Mouse (Mus musculus) heart, postnatal 0 days (tissue): Measurements from ENCODE around the gene Cdc27. TPM values are rescaled to one million over a fixed set of nuclear protein-coding genes. Genes with fewer than 3 reads are reported as not detected.

Source experiments
- ATAC-seq: fragments of 200-750 bp; cut with Nextera tagmentation; 2 replicates; pipeline ENCODE4 v1.8.0; 2017; ENCODE audit warnings: low read depth, moderate number of reproducible peaks, moderate library complexity; ENCODE audit not compliant: insufficient read depth
- DNase-seq: peaks from one replicate; pipeline ENCODE4 v3.0.0-alpha.2; 2016; ENCODE audit warnings: low spot score
- H3K27ac ChIP-seq: fragments of 300-500 bp; sonication (generic); 2 replicates; pipeline ENCODE4 v1.5.1; 2014; ENCODE audit warnings: low read depth, mild to moderate bottlenecking
- H3K27me3 ChIP-seq: fragments of 300-500 bp; sonication (generic); 2 replicates; pipeline ENCODE4 v1.6.1; 2014; ENCODE audit warnings: low read length, mixed read lengths; ENCODE audit not compliant: control insufficient read depth, insufficient read depth
- H3K36me3 ChIP-seq: fragments of 300-500 bp; sonication (generic); replicated peaks from 2 replicates; pipeline ENCODE4 v1.6.1; 2014; ENCODE audit warnings: low read length, mixed read lengths; ENCODE audit not compliant: control insufficient read depth, insufficient read depth
- H3K4me1 ChIP-seq: fragments of 300-500 bp; sonication (generic); 2 replicates; pipeline ENCODE4 v1.6.1; 2014; ENCODE audit warnings: antibody characterized with exemption; ENCODE audit not compliant: control insufficient read depth, insufficient read depth
- H3K4me2 ChIP-seq: fragments of 300-500 bp; sonication (generic); 2 replicates; pipeline ENCODE4 v1.6.1; 2014; ENCODE audit warnings: low read depth, mild to moderate bottlenecking, low read length, moderate library complexity
- H3K4me3 ChIP-seq: fragments of 300-500 bp; sonication (generic); 2 replicates; pipeline ENCODE4 v1.5.1; 2014; ENCODE audit warnings: low read depth, low read length
- H3K9ac ChIP-seq: fragments of 300-500 bp; sonication (generic); replicated peaks from 2 replicates; pipeline ENCODE4 v1.6.1; 2014; ENCODE audit warnings: low read depth, low read length, mixed read lengths
- H3K9me3 ChIP-seq: fragments of 300-500 bp; sonication (generic); replicated peaks from 2 replicates; pipeline ENCODE4 v1.6.1; 2016; ENCODE audit warnings: low read length; ENCODE audit not compliant: control insufficient read depth
- CTCF ChIP-seq: IDR thresholded peaks from 2 replicates; pipeline ENCODE4 v1.5.1; 2016; ENCODE audit warnings: antibody characterized with exemption, control low read depth, low read depth
- EP300 ChIP-seq: IDR thresholded peaks from 2 replicates; pipeline ENCODE4 v1.6.1; 2016; ENCODE audit warnings: antibody characterized with exemption, low read depth
- WGBS: fragments of 180-500 bp; shearing (Covaris S2); extraction: QIAGEN DNeasy Blood & Tissue Kit; methylation state at CpG from one replicate; pipeline ENCODE4 v1.1.7; 2014; 5-methylcytosine and 5-hydroxymethylcytosine counted together
- polyA plus RNA-seq: library from polyadenylated mRNA; unstranded; fragments of >200 nt; fragmentation: Nextera tagmentation; extraction: Ambion mirVana; gene quantifications from 2 replicates; pipeline ENCODE4 v1.2.1, GENCODE M21; 2015
- total RNA-seq: library from RNA; depleted of rRNA; stranded (reverse); fragments of >200 nt; gene quantifications from 2 replicates; pipeline ENCODE4 v1.2.3, GENCODE M21; 2014; ENCODE audit warnings: low replicate concordance; rRNA removed

Cdc27 gene
- total and polyA plus RNA-seq, 2 experiments from 2014 or later = 16.6 to 20.5 TPM

DNA sequence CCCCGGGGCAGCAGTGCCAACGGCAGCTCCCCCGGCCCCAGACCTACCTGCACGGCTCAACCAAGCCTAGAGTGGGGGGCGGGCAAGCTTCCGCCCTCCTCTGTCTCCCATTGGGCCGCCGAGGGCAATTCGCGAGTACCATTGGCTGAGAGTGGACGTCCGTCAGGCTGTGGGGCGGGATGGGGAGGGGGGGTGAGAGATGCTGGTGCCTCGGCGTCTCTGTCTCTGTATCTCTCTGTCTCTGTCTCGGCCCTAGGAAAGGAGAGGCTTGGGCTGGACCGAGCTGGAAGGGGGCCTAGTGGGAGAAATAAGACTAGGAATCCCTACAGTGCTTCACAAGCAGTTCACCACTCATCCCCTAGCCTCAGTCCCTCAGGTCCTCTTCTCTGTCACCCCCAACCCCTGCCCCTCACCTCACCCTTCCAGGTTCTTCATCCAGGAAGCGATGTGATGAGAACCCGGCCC, 81.0 kb downstream of the Cdc27 start:
- no peaks in the 10 kb centered on the region for H3K9me3 ChIP-seq
- peak overlapping the region; percentile 97 for H3K4me3 ChIP-seq
- DNase-seq = peak; percentile 89
- TF ChIP-seq CTCF = no peak
- no peak for TF ChIP-seq EP300
- H3K36me3 ChIP-seq = no peaks in the 10 kb centered on the region
- H3K4me2 ChIP-seq = peak overlapping the region; percentile 83
- WGBS = 2% methylated on average over 18 of the region's 19 CpGs
- ATAC-seq = peak; percentile 100
- H3K4me1 ChIP-seq = peaks cover 3% of the 10 kb centered on the region; the same call in 1 of the 2 replicates
- H3K9ac ChIP-seq = peak overlapping the region; percentile 92
- H3K27ac ChIP-seq = 0 out of 2 replicates have a peak overlapping the region, but pooled peaks have one; percentile 44
- H3K27me3 ChIP-seq = no peaks in the 10 kb centered on the region

DNA sequence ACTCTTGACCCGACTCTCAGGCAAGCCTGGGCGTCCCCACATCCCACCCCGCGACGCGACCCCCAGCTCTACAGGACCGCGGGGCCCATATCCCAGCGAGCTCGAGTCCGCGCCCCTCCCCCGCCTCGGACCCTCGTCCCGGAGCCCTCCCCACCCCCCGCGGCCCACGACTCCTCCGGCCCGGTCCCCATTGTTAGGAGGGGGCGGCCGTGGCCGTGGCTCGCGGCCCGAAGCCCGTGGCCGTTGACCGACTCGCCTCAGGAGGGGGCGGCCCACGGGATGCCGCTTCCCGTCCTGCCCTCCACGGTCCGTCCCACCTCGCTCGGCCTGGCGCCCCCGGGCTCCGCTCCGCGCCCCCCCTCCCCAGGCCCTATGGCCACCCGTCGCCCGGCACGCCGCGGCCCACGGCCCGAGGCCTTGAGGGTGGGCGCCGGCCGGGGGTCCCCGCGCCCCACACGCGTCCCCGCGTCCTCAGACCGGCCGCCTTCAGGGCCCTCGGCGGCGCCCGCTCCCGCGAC, 81.6 kb downstream of the Cdc27 start, which contains the start of gene Kansl1:
TSS of gene Kansl1 (minus strand) at position 111 of the 518 bp plus-strand sequence.
- Histone ChIP-seq H3K36me3 (no peaks in the 10 kb centered on the region), H3K9ac (peak within 1 kb of the TSS; percentile 92), H3K4me2 (peak within 1 kb of the TSS; percentile 83), H3K27ac (peak within 1 kb of the TSS; percentile 44; the same call in 1 of the 2 replicates), H3K4me1 (peaks cover 3% of the 10 kb centered on the region; the same call in 1 of the 2 replicates), H3K27me3 (no peaks in the 10 kb centered on the region), H3K9me3 (no peaks in the 10 kb centered on the region), H3K4me3 (peak within 1 kb of the TSS; percentile 97)
- TF ChIP-seq CTCF (no peak), EP300 (no peak)
- WGBS = under 1% methylated on average over 59 of the region's 69 CpGs
- ATAC-seq = peak; percentile 80
- no peak for DNase-seq

DNA sequence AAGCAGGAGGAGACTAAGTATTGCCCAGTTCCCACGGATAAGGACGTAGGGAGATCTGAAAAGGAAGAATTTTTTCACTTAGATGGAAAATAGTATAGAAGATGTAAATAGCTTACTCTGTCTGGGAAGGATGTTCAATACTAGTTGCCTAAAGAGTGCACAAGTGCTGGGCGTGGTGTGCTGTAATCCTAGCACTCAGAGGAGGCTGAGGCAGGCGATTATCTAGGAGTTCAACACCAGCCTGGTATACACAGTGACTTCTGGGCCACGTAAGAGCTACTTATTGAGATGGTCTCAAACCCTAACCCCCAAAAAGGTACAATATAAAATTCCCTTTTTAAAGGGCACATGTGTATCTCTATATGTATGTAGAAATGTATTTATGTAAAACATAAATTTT, 82.7 kb downstream of the Cdc27 start:
- TF ChIP-seq CTCF = no peak
- TF ChIP-seq EP300 = no peak
- H3K4me3 ChIP-seq = no peak overlapping the region
- no peak overlapping the region for H3K9ac ChIP-seq
- no peaks in the 10 kb centered on the region for H3K9me3 ChIP-seq
- ATAC-seq = no peak
- no peaks in the 10 kb centered on the region for H3K36me3 ChIP-seq
- no peak overlapping the region for H3K27ac ChIP-seq
- no peaks in the 10 kb centered on the region for H3K27me3 ChIP-seq
- no peak overlapping the region for H3K4me2 ChIP-seq
- WGBS = 85% methylated on average over 5 of the region's 5 CpGs
- no peak for DNase-seq
- H3K4me1 ChIP-seq = peaks cover 3% of the 10 kb centered on the region; the same call in 1 of the 2 replicates

DNA sequence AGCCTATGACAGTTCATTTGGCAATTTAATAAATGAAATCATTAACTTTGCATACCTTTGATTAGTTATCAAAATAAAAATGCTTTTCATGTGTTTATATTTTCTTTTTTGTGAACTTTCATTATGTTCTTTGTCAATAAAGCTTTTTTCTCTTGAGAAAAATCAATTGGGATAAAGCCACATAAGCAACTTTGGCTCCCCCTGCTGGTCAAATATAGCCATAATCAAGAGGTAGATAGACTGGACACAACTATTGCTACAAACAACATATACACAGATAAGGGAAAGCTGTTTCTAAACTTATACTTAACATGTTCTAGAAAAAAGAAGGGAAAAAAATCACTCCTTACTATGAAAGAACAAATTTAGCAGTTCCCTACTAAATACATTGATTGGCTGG, 88.9 kb downstream of the Cdc27 start:
- Histone ChIP-seq H3K27ac (no peak overlapping the region), H3K4me2 (no peak overlapping the region), H3K4me1 (no peaks in the 10 kb centered on the region; the same call in 1 of the 2 replicates), H3K4me3 (no peak overlapping the region), H3K9ac (no peak overlapping the region), H3K27me3 (no peaks in the 10 kb centered on the region), H3K9me3 (no peaks in the 10 kb centered on the region), H3K36me3 (no peaks in the 10 kb centered on the region)
- ATAC-seq = no peak
- DNase-seq = peak; percentile 82
- peak; percentile 78 for TF ChIP-seq CTCF
- TF ChIP-seq EP300 = no peak

DNA sequence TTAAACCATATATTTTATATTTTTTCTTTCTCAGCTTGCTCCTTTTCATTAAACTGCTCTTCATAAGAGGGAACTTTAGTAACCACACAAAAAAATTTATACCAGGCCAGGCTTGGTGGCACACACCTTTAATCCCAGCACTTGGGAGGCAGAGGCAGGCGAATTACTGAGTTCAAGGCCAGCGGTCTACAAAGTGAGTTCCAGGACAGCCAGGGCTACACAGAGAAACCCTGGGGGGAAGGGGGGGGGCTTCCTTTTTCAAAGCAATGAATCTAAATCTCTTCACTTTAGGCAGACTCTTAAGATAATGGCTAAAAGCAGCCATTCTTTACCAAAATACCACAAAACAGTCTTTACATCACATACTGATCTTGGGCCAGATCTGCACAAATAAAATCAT, 90.7 kb downstream of the Cdc27 start:
- Histone ChIP-seq H3K27me3 (no peaks in the 10 kb centered on the region), H3K4me2 (no peak overlapping the region), H3K4me3 (no peak overlapping the region), H3K4me1 (peaks cover 6% of the 10 kb centered on the region; the same call in 1 of the 2 replicates), H3K36me3 (no peaks in the 10 kb centered on the region), H3K27ac (no peak overlapping the region), H3K9ac (no peak overlapping the region), H3K9me3 (no peaks in the 10 kb centered on the region)
- 92% methylated on average over 2 of the region's 2 CpGs for WGBS
- ATAC-seq (no peak), DNase-seq (no peak)
- TF ChIP-seq CTCF = no peak
- no peak for TF ChIP-seq EP300

DNA sequence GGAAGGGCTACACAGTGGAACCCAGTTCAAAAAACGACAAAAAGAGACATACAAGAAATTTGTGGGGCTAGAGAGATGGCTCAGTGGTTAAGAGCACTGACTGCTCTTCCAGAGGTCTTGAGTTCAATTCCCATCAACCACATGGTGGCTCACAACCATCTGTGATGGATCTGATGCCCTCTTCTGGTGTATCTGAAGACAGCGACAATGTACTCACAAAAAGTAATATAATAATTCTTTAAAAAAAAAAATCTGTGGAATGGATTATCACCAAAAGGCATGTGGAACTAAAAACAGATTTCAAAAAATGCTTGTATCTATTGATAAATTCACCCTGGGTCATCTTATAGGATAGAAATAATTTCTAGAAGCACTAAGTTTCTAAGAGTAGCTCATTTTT, 91.9 kb downstream of the Cdc27 start:
- TF ChIP-seq CTCF (no peak), EP300 (no peak)
- no peak for ATAC-seq

More for the DNA sequence above, 91.9 kb downstream of the Cdc27 start:
- no peak overlapping the region for H3K4me2 ChIP-seq
- 70% methylated on average over 2 of the region's 2 CpGs for WGBS
- no peak overlapping the region for H3K27ac ChIP-seq
- H3K4me3 ChIP-seq = no peak overlapping the region
- H3K36me3 ChIP-seq = no peaks in the 10 kb centered on the region
- H3K4me1 ChIP-seq = peaks cover 6% of the 10 kb centered on the region; the same call in 1 of the 2 replicates
- no peaks in the 10 kb centered on the region for H3K9me3 ChIP-seq
- no peaks in the 10 kb centered on the region for H3K27me3 ChIP-seq
- no peak for DNase-seq
- no peak overlapping the region for H3K9ac ChIP-seq

Other genes starting within 250 kb of the Cdc27 start
- gene Kansl1, start 81.8 kb downstream of the Cdc27 start, total RNA-seq = 33.5 and 34.7 TPM in 2 replicates
- 7.5 and 8.3 TPM in 2 replicates for gene Kansl1, start 81.8 kb downstream of the Cdc27 start, polyA plus RNA-seq
- 758 and 991 TPM in 2 replicates for gene Myl4, start within 50 bp of the Cdc27 start, total RNA-seq
- 1,182 and 1,364 TPM in 2 replicates for gene Myl4, start within 50 bp of the Cdc27 start, polyA plus RNA-seq
- gene Itgb3, start 57.4 kb upstream of the Cdc27 start, total RNA-seq = 5.2 and 16.4 TPM in 2 replicates
- 1.6 and 1.7 TPM in 2 replicates for gene Itgb3, start 57.4 kb upstream of the Cdc27 start, polyA plus RNA-seq
- gene Gm11639, start 135.1 kb upstream of the Cdc27 start, total RNA-seq = not detected in 2 replicates
- under 0.01 and 0.01 TPM in 2 replicates for gene Gm11639, start 135.1 kb upstream of the Cdc27 start, polyA plus RNA-seq